Mouse (Mus musculus) megakaryocyte-erythroid progenitor cell, adult 5-6 weeks (primary cell): Measurements from ENCODE around the gene Lgals2. TPM values are rescaled to one million over a fixed set of nuclear protein-coding genes. Genes with fewer than 3 reads are reported as not detected.

Source experiments
- total RNA-seq, 2 experiments: library from RNA; stranded (forward) in 1 of 2; stranded (reverse) in 1 of 2; fragments of 200-1000, 215-1000 nt in 1 of 2; fragments of >200 nt in 1 of 2; fragmentation: Nextera tagmentation in 1 of 2; gene quantifications; 2 replicates each; pipeline ENCODE4 v1.2.3; 2014 to 2017

The Lgals2 gene
- total RNA-seq, 2 experiments from 2014 or later = not detected

Other genes starting within 250 kb of the Lgals2 start
- gene Elfn2, start 136.8 kb downstream of the Lgals2 start, total RNA-seq (2014; fragmentation: Nextera tagmentation) = not detected in 2 replicates
- gene Elfn2, start 136.8 kb downstream of the Lgals2 start, total RNA-seq (2017) = not detected in 2 replicates
- 15.0 and 21.8 TPM in 2 replicates for gene Mfng, start 82.1 kb downstream of the Lgals2 start, total RNA-seq (2014; fragmentation: Nextera tagmentation)
- gene Mfng, start 82.1 kb downstream of the Lgals2 start, total RNA-seq (2017) = 4.6 and 5.1 TPM in 2 replicates
- gene Card10, start 52.5 kb downstream of the Lgals2 start, total RNA-seq (2014; fragmentation: Nextera tagmentation) = 0.42 TPM in 1 of 2 replicates, not detected in the other
- not detected in 2 replicates for gene Card10, start 52.5 kb downstream of the Lgals2 start, total RNA-seq (2017)
- gene Cdc42ep1, start 12.9 kb downstream of the Lgals2 start, total RNA-seq (2014; fragmentation: Nextera tagmentation) = 0.77 TPM in 1 of 2 replicates, not detected in the other
- not detected in 2 replicates for gene Cdc42ep1, start 12.9 kb downstream of the Lgals2 start, total RNA-seq (2017)
- 30.0 and 47.6 TPM in 2 replicates for gene Gga1, start 21.7 kb upstream of the Lgals2 start, total RNA-seq (2014; fragmentation: Nextera tagmentation)
- gene Gga1, start 21.7 kb upstream of the Lgals2 start, total RNA-seq (2017) = 7.8 and 10.9 TPM in 2 replicates
- gene Gm49510, start 44.1 kb upstream of the Lgals2 start, total RNA-seq (2014; fragmentation: Nextera tagmentation) = not detected in 2 replicates
- gene Gm49510, start 44.1 kb upstream of the Lgals2 start, total RNA-seq (2017) = 2.6 TPM in 1 of 2 replicates, not detected in the other
- gene Sh3bp1, start 44.2 kb upstream of the Lgals2 start, total RNA-seq (2014; fragmentation: Nextera tagmentation) = 31.8 and 53.7 TPM in 2 replicates
- gene Sh3bp1, start 44.2 kb upstream of the Lgals2 start, total RNA-seq (2017) = 11.4 and 11.6 TPM in 2 replicates
- gene Pdxp, start 58.4 kb upstream of the Lgals2 start, total RNA-seq (2014; fragmentation: Nextera tagmentation) = 12.7 and 22.5 TPM in 2 replicates
- 6.6 and 6.9 TPM in 2 replicates for gene Pdxp, start 58.4 kb upstream of the Lgals2 start, total RNA-seq (2017)
- gene Lgals1, start 71.2 kb upstream of the Lgals2 start, total RNA-seq (2014; fragmentation: Nextera tagmentation) = 54.9 and 83.9 TPM in 2 replicates
- gene Lgals1, start 71.2 kb upstream of the Lgals2 start, total RNA-seq (2017) = 91.1 and 98.2 TPM in 2 replicates
- gene Nol12, start 79.4 kb upstream of the Lgals2 start, total RNA-seq (2014; fragmentation: Nextera tagmentation) = 52.3 and 56.7 TPM in 2 replicates
- 15.3 and 31.6 TPM in 2 replicates for gene Nol12, start 79.4 kb upstream of the Lgals2 start, total RNA-seq (2017)
- 29.1 and 33.9 TPM in 2 replicates for gene Triobp, start 92.2 kb upstream of the Lgals2 start, total RNA-seq (2014; fragmentation: Nextera tagmentation)
- gene Triobp, start 92.2 kb upstream of the Lgals2 start, total RNA-seq (2017) = 11.2 and 12.5 TPM in 2 replicates
- gene H1f0, start 172.9 kb upstream of the Lgals2 start, total RNA-seq (2014; fragmentation: Nextera tagmentation) = 19.0 and 23.7 TPM in 2 replicates
- 27.0 and 47.0 TPM in 2 replicates for gene H1f0, start 172.9 kb upstream of the Lgals2 start, total RNA-seq (2017)
- 0.40 TPM in 1 of 2 replicates, not detected in the other for gene Galr3, start 186.4 kb upstream of the Lgals2 start, total RNA-seq (2014; fragmentation: Nextera tagmentation)
- 0.56 TPM in 1 of 2 replicates, not detected in the other for gene Galr3, start 186.4 kb upstream of the Lgals2 start, total RNA-seq (2017)
- gene Ankrd54, start 207.4 kb upstream of the Lgals2 start, total RNA-seq (2014; fragmentation: Nextera tagmentation) = 24.4 and 44.2 TPM in 2 replicates
- 15.0 and 15.2 TPM in 2 replicates for gene Ankrd54, start 207.4 kb upstream of the Lgals2 start, total RNA-seq (2017)
- 218 and 242 TPM in 2 replicates for gene Eif3l, start 219.7 kb upstream of the Lgals2 start, total RNA-seq (2014; fragmentation: Nextera tagmentation)
- 216 and 264 TPM in 2 replicates for gene Eif3l, start 219.7 kb upstream of the Lgals2 start, total RNA-seq (2017)